Mouse (Mus musculus) MEL (cell line): Measurements from ENCODE around the gene Nectin2. TPM values are rescaled to one million over a fixed set of nuclear protein-coding genes. Genes with fewer than 3 reads are reported as not detected.

Experiments
- DNase-seq: peaks from one replicate; pipeline ENCODE4 v3.0.0; 2011; ENCODE audit warnings: low read depth, low spot score
- H3K27ac ChIP-seq: 2 replicates; pipeline ENCODE4 v1.5.1; 2012; ENCODE audit warnings: low read depth, mild to moderate bottlenecking, control low read depth, low read length, moderate library complexity; ENCODE audit not compliant: control insufficient read depth
- H3K27me3 ChIP-seq, 2 experiments: fragments of 150-350 bp in 1 of 2; sonication (generic) in 1 of 2; 2 replicates each; pipeline ENCODE4 v1.6.1; 2012; ENCODE audit warnings: low read length in 2 of 2, mild to moderate bottlenecking in 2 of 2, improper control_type of control experiment in 1 of 2, moderate library complexity in 1 of 2; ENCODE audit not compliant: insufficient read depth in 2 of 2, control insufficient read depth in 1 of 2
- H3K36me3 ChIP-seq, 2 experiments: 2 replicates each; pipeline ENCODE4 v1.6.1; 2012 to 2014; ENCODE audit warnings: low read length in 2 of 2, improper control_type of control experiment in 1 of 2, inconsistent platforms in 1 of 2, mild to moderate bottlenecking in 1 of 2; ENCODE audit not compliant: insufficient read depth in 2 of 2, control insufficient read depth in 1 of 2
- H3K4me1 ChIP-seq, 2 experiments: fragments of 150-350 bp in 1 of 2; sonication (generic) in 1 of 2; 2 replicates each; pipeline ENCODE4 v1.6.1; 2012; ENCODE audit warnings: low read length in 2 of 2, improper control_type of control experiment in 1 of 2, mild to moderate bottlenecking in 1 of 2; ENCODE audit not compliant: insufficient read depth in 2 of 2, control insufficient read depth in 1 of 2
- H3K4me3 ChIP-seq, 2 experiments: fragments of 150-350 bp in 1 of 2; sonication (generic) in 1 of 2; 2 replicates each; pipeline ENCODE4 v1.5.1; 2012; ENCODE audit warnings: low read depth in 2 of 2, low read length in 2 of 2, mild to moderate bottlenecking in 2 of 2, moderate library complexity in 2 of 2, control low read depth in 1 of 2, improper control_type of control experiment in 1 of 2; ENCODE audit not compliant: control insufficient read depth in 1 of 2, insufficient read depth in 1 of 2
- H3K79me2 ChIP-seq: 2 replicates; pipeline ENCODE4 v1.6.1; 2012; ENCODE audit warnings: mild to moderate bottlenecking, low read length, moderate library complexity; ENCODE audit not compliant: control insufficient read depth, poor library complexity, insufficient read depth
- H3K9ac ChIP-seq: 2 replicates; pipeline ENCODE4 v1.6.1; 2012; ENCODE audit warnings: low read depth, mild to moderate bottlenecking, control low read depth, low read length, moderate library complexity; ENCODE audit not compliant: control insufficient read depth, poor library complexity, severe bottlenecking
- H3K9me3 ChIP-seq: fragments of 150-350 bp; sonication (generic); replicated peaks from 2 replicates; pipeline ENCODE4 v1.6.1; 2012; ENCODE audit warnings: mild to moderate bottlenecking, low read length, improper control_type of control experiment, moderate library complexity; ENCODE audit not compliant: insufficient read depth
- BHLHE40 ChIP-seq: IDR thresholded peaks from 2 replicates; pipeline ENCODE4 v1.6.1; 2012; ENCODE audit warnings: low read depth, mild to moderate bottlenecking, inconsistent platforms, low read length, improper control_type of control experiment, borderline replicate concordance
- CHD2 ChIP-seq: IDR thresholded peaks from 2 replicates; pipeline ENCODE4 v1.6.1; 2011; ENCODE audit warnings: low read length, improper control_type of control experiment
- CTCF ChIP-seq, 3 experiments: IDR thresholded peaks in 2 of 3; conservative IDR thresholded peaks in 1 of 3; 2 replicates each; pipeline ENCODE4 v1.5.1; 2011 to 2012; ENCODE audit warnings: low read length in 3 of 3, low read depth in 2 of 3, mild to moderate bottlenecking in 2 of 3, improper control_type of control experiment in 1 of 3, inconsistent platforms in 1 of 3, mixed read lengths in 1 of 3, moderate library complexity in 1 of 3; ENCODE audit not compliant: control insufficient read depth in 1 of 3, insufficient read depth in 1 of 3, poor library complexity in 1 of 3, severe bottlenecking in 1 of 3
- EP300 ChIP-seq, 2 experiments: IDR thresholded peaks; 2 replicates each; pipeline ENCODE4 v1.6.1; 2011; ENCODE audit warnings: improper control_type of control experiment in 2 of 2, low read length in 2 of 2, low read depth in 1 of 2, mild to moderate bottlenecking in 1 of 2
- GABPA ChIP-seq: IDR thresholded peaks from 2 replicates; pipeline ENCODE4 v1.6.1; 2012; ENCODE audit warnings: low read depth, mild to moderate bottlenecking, inconsistent platforms, low read length, improper control_type of control experiment, moderate library complexity
- GATA1 ChIP-seq: IDR thresholded peaks from 2 replicates; pipeline ENCODE4 v1.6.1; 2011; ENCODE audit warnings: low read depth, low read length, improper control_type of control experiment
- HCFC1 ChIP-seq: IDR thresholded peaks from 2 replicates; pipeline ENCODE4 v1.6.1; 2012; ENCODE audit warnings: low read depth, mild to moderate bottlenecking, inconsistent platforms, low read length, improper control_type of control experiment, moderate library complexity
- KAT2A ChIP-seq: conservative IDR thresholded peaks from 2 replicates; pipeline ENCODE4 v1.6.1; 2012; ENCODE audit warnings: low read depth, low read length, improper control_type of control experiment, inconsistent platforms
- MAZ ChIP-seq: IDR thresholded peaks from 2 replicates; pipeline ENCODE4 v1.6.1; 2012; ENCODE audit warnings: low read depth, mild to moderate bottlenecking, inconsistent platforms, low read length, improper control_type of control experiment
- MEF2A ChIP-seq: IDR thresholded peaks from 2 replicates; pipeline ENCODE4 v1.6.1; 2014; ENCODE audit warnings: low read depth, mild to moderate bottlenecking, inconsistent platforms, low read length, improper control_type of control experiment; ENCODE audit not compliant: poor library complexity, insufficient replicate concordance, severe bottlenecking; ENCODE audit errors: extremely low read depth
- NELFE ChIP-seq: IDR thresholded peaks from 2 replicates; pipeline ENCODE4 v1.6.1; 2011; ENCODE audit warnings: low read depth, low read length, improper control_type of control experiment
- RCOR1 ChIP-seq: IDR thresholded peaks from 2 replicates; pipeline ENCODE4 v1.6.1; 2012; ENCODE audit warnings: low read depth, mild to moderate bottlenecking, inconsistent platforms, low read length, improper control_type of control experiment
- SMC3 ChIP-seq: IDR thresholded peaks from 2 replicates; pipeline ENCODE4 v1.6.1; 2011; ENCODE audit warnings: low read depth, low read length, improper control_type of control experiment
- TBP ChIP-seq: IDR thresholded peaks from 2 replicates; pipeline ENCODE4 v1.8.0; 2011; ENCODE audit warnings: low read depth, low read length, improper control_type of control experiment
- TCF12 ChIP-seq: IDR thresholded peaks from 2 replicates; pipeline ENCODE4 v1.6.1; 2014; ENCODE audit warnings: low read depth, mild to moderate bottlenecking, inconsistent platforms, low read length, improper control_type of control experiment, moderate library complexity
- UBTF ChIP-seq: IDR thresholded peaks from 2 replicates; pipeline ENCODE4 v1.6.1; 2012; ENCODE audit warnings: low read depth, mild to moderate bottlenecking, inconsistent platforms, low read length, improper control_type of control experiment, moderate library complexity, borderline replicate concordance; ENCODE audit not compliant: insufficient read depth
- USF2 ChIP-seq, 2 experiments: IDR thresholded peaks; 2 replicates each; pipeline ENCODE4 v1.6.1; 2011 to 2012; ENCODE audit warnings: improper control_type of control experiment in 2 of 2, low read length in 2 of 2, borderline replicate concordance in 1 of 2, inconsistent platforms in 1 of 2, low read depth in 1 of 2, mild to moderate bottlenecking in 1 of 2; ENCODE audit not compliant: insufficient read depth in 1 of 2
- ZKSCAN1 ChIP-seq: IDR thresholded peaks from 2 replicates; pipeline ENCODE4 v1.6.1; 2012; ENCODE audit warnings: low read depth, mild to moderate bottlenecking, inconsistent platforms, low read length, improper control_type of control experiment, moderate library complexity
- ZMIZ1 ChIP-seq: IDR thresholded peaks from 2 replicates; pipeline ENCODE4 v1.6.1; 2012; ENCODE audit warnings: low read depth, mild to moderate bottlenecking, inconsistent platforms, low read length, improper control_type of control experiment, moderate library complexity
- ZNF384 ChIP-seq: IDR thresholded peaks from 2 replicates; pipeline ENCODE4 v1.6.1; 2012; ENCODE audit warnings: low read depth, mild to moderate bottlenecking, inconsistent platforms, low read length, improper control_type of control experiment
- polyA plus RNA-seq, 2 experiments: library from polyadenylated mRNA; stranded (reverse) in 1 of 2; unstranded in 1 of 2; fragments of >175 nt in 1 of 2; fragments of >200 nt in 1 of 2; gene quantifications; 2 replicates each; pipeline versions ENCODE4 v1.2.1 to v1.2.4; 2012; ENCODE audit warnings: low replicate concordance in 2 of 2, low read depth in 1 of 2; ENCODE audit not compliant: insufficient read length in 2 of 2, insufficient read depth in 1 of 2, missing spikeins in 1 of 2
- total RNA-seq: library from RNA; depleted of rRNA; stranded (reverse); fragments of 300-350 nt; gene quantifications from 2 replicates; pipeline ENCODE4 v1.2.3, GENCODE M21; 2012

Gene Nectin2
- total and polyA plus RNA-seq, 3 experiments = 6.9 to 25.6 TPM; not detected in 1

- H3K4me1 ChIP-seq = peaks cover 0 to 10% of the 10 kb centered on the region in 2 experiments; a peak in 2 of 4 replicates
- no peaks in the 10 kb centered on the region for H3K79me2 ChIP-seq
- DNase-seq = no peak
- H3K27me3 ChIP-seq = no peaks in the 10 kb centered on the region
- no peaks in the 10 kb centered on the region for H3K9me3 ChIP-seq
- no peak overlapping the region for H3K4me3 ChIP-seq
- H3K9ac ChIP-seq = no peak overlapping the region
- no peak overlapping the region for H3K27ac ChIP-seq
- no peak for TF ChIP-seq HCFC1
- TF ChIP-seq MEF2A = no peak
- TF ChIP-seq SMC3 = no peak
- no peak for TF ChIP-seq MAZ
- TF ChIP-seq GABPA = no peak
- TF ChIP-seq ZMIZ1 = no peak
- no peak for TF ChIP-seq NELFE
- peaks cover 0 to 7% of the 10 kb centered on the region in 2 experiments; a peak in 2 of 4 replicates for H3K36me3 ChIP-seq
These were observed 66.5 kb downstream of the Nectin2 start for GRCm38 (mm10) chr7:19683771-19684201.

- H3K27me3 ChIP-seq = no peaks in the 10 kb centered on the region
- no peak overlapping the region for H3K9ac ChIP-seq
- H3K79me2 ChIP-seq = no peaks in the 10 kb centered on the region
- H3K27ac ChIP-seq = no peak overlapping the region
- H3K36me3 ChIP-seq = peaks cover 0 to 7% of the 10 kb centered on the region in 2 experiments; a peak in 2 of 4 replicates
- no peaks in the 10 kb centered on the region for H3K9me3 ChIP-seq
- peaks cover 0 to 10% of the 10 kb centered on the region in 2 experiments; a peak in 2 of 4 replicates for H3K4me1 ChIP-seq
- TF ChIP-seq BHLHE40 = no peak
- no peak overlapping the region for H3K4me3 ChIP-seq
- no peak for DNase-seq
These were observed 67.3 kb downstream of the Nectin2 start for GRCm38 (mm10) chr7:19682979-19683378.

GRCm38 (mm10) chr7:19681202-19681694, 69.0 kb downstream of the Nectin2 start, which contains the start of the genes Gm44805 and Apoc4:
Gene Gm44805, minus strand, starts transcription at chr7:19681423.
Gene Apoc4, minus strand, starts transcription at chr7:19681479.
- H3K36me3 ChIP-seq = no peaks in the 10 kb centered on the region; a peak in 1 of 4 replicates
- no peaks in the 10 kb centered on the region for H3K27me3 ChIP-seq
- H3K79me2 ChIP-seq = no peaks in the 10 kb centered on the region
- H3K27ac ChIP-seq = no peak within 1 kb of the TSS
- H3K4me1 ChIP-seq = no peaks in the 10 kb centered on the region
- DNase-seq = no peak
- H3K9me3 ChIP-seq = no peaks in the 10 kb centered on the region
- no peak for TF ChIP-seq CTCF (IDR thresholded peaks at IDR 0.05 in 2 of 3, conservative IDR thresholded peaks at IDR 0.05 in 1 of 3; ENCODE audit: control insufficient read depth in 1 of 3, insufficient read depth in 1 of 3, low read depth in 2 of 3, low read length in 3 of 3, poor library complexity in 1 of 3, severe bottlenecking in 1 of 3)
- no peak for TF ChIP-seq MEF2A
- no peak for TF ChIP-seq UBTF
- TF ChIP-seq ZMIZ1 = no peak
- no peak for TF ChIP-seq EP300 (IDR thresholded peaks at IDR 0.05; ENCODE audit: low read depth in 1 of 2, low read length in 2 of 2)
- TF ChIP-seq GATA1 = no peak
- TF ChIP-seq TCF12 = no peak
- TF ChIP-seq RCOR1 = no peak
- no peak for TF ChIP-seq NELFE
- TF ChIP-seq USF2 (IDR thresholded peaks at IDR 0.05; ENCODE audit: borderline replicate concordance in 1 of 2, insufficient read depth in 1 of 2, low read depth in 1 of 2, low read length in 2 of 2) = no peak
- TF ChIP-seq CHD2 = no peak
- no peak for TF ChIP-seq TBP
- TF ChIP-seq ZNF384 = no peak
- no peak for TF ChIP-seq ZKSCAN1
- TF ChIP-seq KAT2A = no peak
- TF ChIP-seq, all 39 proteins: peak for 0
- H3K4me3 ChIP-seq = no peak within 1 kb of the TSS
- H3K9ac ChIP-seq = no peak within 1 kb of the TSS
